Mouse (Mus musculus) testis, adult 2 months (tissue): ENCODE measurements around the gene Kcnk15.

Experiments used
- CTCF ChIP-seq: fragments of 200-500 bp; IDR thresholded peaks from 2 replicates; pipeline ENCODE4 v1.5.1; 2012; ENCODE audit warnings: low read depth, mild to moderate bottlenecking, inconsistent platforms, low read length, moderate library complexity; ENCODE audit not compliant: control insufficient read depth, insufficient read depth, insufficient replicate concordance
- POLR2A ChIP-seq: fragments of 200-500 bp; IDR thresholded peaks from 2 replicates; pipeline ENCODE4 v1.6.1; 2012; ENCODE audit warnings: low read depth, mild to moderate bottlenecking, inconsistent platforms, low read length, moderate library complexity; ENCODE audit not compliant: control insufficient read depth

GRCm38 (mm10) chr2:163809166-163809565, 44.3 kb upstream of the Kcnk15 start:
- TF ChIP-seq CTCF (no peak), POLR2A (no peak)
